Mouse (Mus musculus) stomach, embryonic 15.5 days (tissue): ENCODE measurements around the gene Robo4. TPM values are rescaled to one million over a fixed set of nuclear protein-coding genes. Genes with fewer than 3 reads are reported as not detected.

Experiments
- ATAC-seq: fragments of 200-750 bp; cut with Nextera tagmentation; 2 replicates; pipeline ENCODE4 v1.8.0; 2017; ENCODE audit warnings: low read depth, moderate number of reproducible peaks, moderate TSS enrichment; ENCODE audit not compliant: insufficient read depth, low FRiP score
- H3K27ac ChIP-seq: fragments of 300-500 bp; sonication (generic); 2 replicates; pipeline ENCODE4 v1.5.1; 2015; ENCODE audit warnings: mild to moderate bottlenecking, inconsistent platforms
- H3K27me3 ChIP-seq: fragments of 300-500 bp; sonication (generic); replicated peaks from 2 replicates; pipeline ENCODE4 v1.6.1; 2015; ENCODE audit warnings: inconsistent platforms
- H3K36me3 ChIP-seq: fragments of 300-500 bp; sonication (generic); 2 replicates; pipeline ENCODE4 v1.6.1; 2015; ENCODE audit warnings: inconsistent platforms
- H3K4me1 ChIP-seq: fragments of 300-500 bp; sonication (generic); 2 replicates; pipeline ENCODE4 v1.6.1; 2015; ENCODE audit warnings: inconsistent platforms
- H3K4me2 ChIP-seq: fragments of 300-500 bp; sonication (generic); 2 replicates; pipeline ENCODE4 v1.6.1; 2015; ENCODE audit warnings: mild to moderate bottlenecking, inconsistent platforms
- H3K4me3 ChIP-seq: fragments of 300-500 bp; sonication (generic); replicated peaks from 2 replicates; pipeline ENCODE4 v1.5.1; 2015; ENCODE audit warnings: inconsistent platforms
- H3K9ac ChIP-seq: fragments of 300-500 bp; sonication (generic); 2 replicates; pipeline ENCODE4 v1.6.1; 2015; ENCODE audit warnings: inconsistent platforms
- H3K9me3 ChIP-seq: fragments of 300-500 bp; sonication (generic); 2 replicates; pipeline ENCODE4 v1.6.1; 2016; ENCODE audit warnings: inconsistent platforms
- WGBS: fragments of 180-500 bp; shearing (Covaris S2); methylation state at CpG from one replicate; pipeline ENCODE4 v1.1.7; 2015; 5-methylcytosine and 5-hydroxymethylcytosine counted together
- polyA plus RNA-seq: library from polyadenylated mRNA; unstranded; fragments of >200 nt; fragmentation: Nextera tagmentation; extraction: Ambion mirVana; gene quantifications from 2 replicates; pipeline ENCODE4 v1.2.1, GENCODE M21; 2015

Robo4 gene
- polyA plus RNA-seq, 1 experiment from 2014 or later: 9.9 TPM

GRCm38 (mm10) chr9:37407850-37408502 lies 6.3 kb downstream of the Robo4 start:
- Histone ChIP-seq H3K4me1 (no peaks in the 10 kb centered on the region), H3K27ac (no peak overlapping the region), H3K4me2 (peak overlapping the region; percentile 32; the same call in 1 of the 2 replicates), H3K9ac (no peak overlapping the region), H3K36me3 (no peaks in the 10 kb centered on the region), H3K27me3 (0 out of 2 replicates have a peak, but pooled peaks cover 8% of the 10 kb centered on the region), H3K4me3 (no peak overlapping the region), H3K9me3 (no peaks in the 10 kb centered on the region)
- 20% methylated on average over 19 of the region's 19 CpGs for WGBS
- no peak; the same call in 1 of the 2 replicates for ATAC-seq

GRCm38 (mm10) chr9:37409698-37410445 lies 8.2 kb downstream of the Robo4 start:
- H3K4me3 ChIP-seq: no peak overlapping the region
- no peak for ATAC-seq
- 0 out of 2 replicates have a peak, but pooled peaks cover 8% of the 10 kb centered on the region for H3K27me3 ChIP-seq
- no peak overlapping the region for H3K9ac ChIP-seq
- H3K36me3 ChIP-seq: no peaks in the 10 kb centered on the region
- H3K27ac ChIP-seq: no peak overlapping the region
- no peak overlapping the region for H3K4me2 ChIP-seq
- no peaks in the 10 kb centered on the region for H3K9me3 ChIP-seq
- WGBS: 64% methylated on average over 8 of the region's 8 CpGs
- no peaks in the 10 kb centered on the region for H3K4me1 ChIP-seq

GRCm38 (mm10) chr9:37412989-37413388 lies 11.3 kb downstream of the Robo4 start:
- Histone ChIP-seq H3K9ac (no peak overlapping the region), H3K27ac (no peak overlapping the region), H3K4me3 (no peak overlapping the region), H3K4me2 (no peak overlapping the region), H3K27me3 (0 out of 2 replicates have a peak, but pooled peaks cover under 1% of the 10 kb centered on the region), H3K4me1 (no peaks in the 10 kb centered on the region), H3K36me3 (no peaks in the 10 kb centered on the region), H3K9me3 (no peaks in the 10 kb centered on the region)
- 59% methylated on average over 3 of the region's 3 CpGs for WGBS
- ATAC-seq: no peak

GRCm38 (mm10) chr9:37414666-37415065 lies 13.0 kb downstream of the Robo4 start:
- Histone ChIP-seq H3K4me3 (no peak overlapping the region), H3K4me2 (no peak overlapping the region), H3K27ac (no peak overlapping the region), H3K9me3 (no peaks in the 10 kb centered on the region), H3K27me3 (no peaks in the 10 kb centered on the region), H3K4me1 (no peaks in the 10 kb centered on the region), H3K36me3 (no peaks in the 10 kb centered on the region), H3K9ac (no peak overlapping the region)
- no peak for ATAC-seq
- 65% methylated on average over 3 of the region's 3 CpGs for WGBS

GRCm38 (mm10) chr9:37418791-37419190 lies 17.1 kb downstream of the Robo4 start:
- H3K27me3 ChIP-seq: no peaks in the 10 kb centered on the region; the same call in 1 of the 2 replicates
- H3K4me3 ChIP-seq: no peak overlapping the region
- H3K36me3 ChIP-seq: no peaks in the 10 kb centered on the region
- ATAC-seq: no peak
- 74% methylated on average over 4 of the region's 4 CpGs for WGBS
- no peak overlapping the region for H3K27ac ChIP-seq
- no peak overlapping the region for H3K4me2 ChIP-seq
- H3K9ac ChIP-seq: no peak overlapping the region
- no peaks in the 10 kb centered on the region for H3K9me3 ChIP-seq
- 0 out of 2 replicates have a peak, but pooled peaks cover 5% of the 10 kb centered on the region for H3K4me1 ChIP-seq

- peak overlapping the region; percentile 40; the same call in 1 of the 2 replicates for H3K27ac ChIP-seq
- H3K27me3 ChIP-seq: no peaks in the 10 kb centered on the region; the same call in 1 of the 2 replicates
- H3K4me2 ChIP-seq: peak overlapping the region; percentile 73
- no peaks in the 10 kb centered on the region for H3K36me3 ChIP-seq
- 0 out of 2 replicates have a peak, but pooled peaks cover 5% of the 10 kb centered on the region for H3K4me1 ChIP-seq
- no peaks in the 10 kb centered on the region for H3K9me3 ChIP-seq
- peak overlapping the region; percentile 33 for H3K4me3 ChIP-seq
- no peak overlapping the region for H3K9ac ChIP-seq
- peak; percentile 94 for ATAC-seq
- under 1% methylated on average over 27 of the region's 27 CpGs for WGBS
Observed at GRCm38 (mm10) chr9:37420676-37421075, 19.0 kb downstream of the Robo4 start.

- Histone ChIP-seq H3K9me3 (no peaks in the 10 kb centered on the region), H3K9ac (no peak overlapping the region), H3K27ac (no peak overlapping the region), H3K36me3 (no peaks in the 10 kb centered on the region), H3K27me3 (no peaks in the 10 kb centered on the region; the same call in 1 of the 2 replicates), H3K4me2 (peak overlapping the region; percentile 73), H3K4me3 (peak overlapping the region; percentile 33; the same call in 1 of the 2 replicates), H3K4me1 (0 out of 2 replicates have a peak, but pooled peaks cover 5% of the 10 kb centered on the region)
- ATAC-seq: peak; percentile 27; the same call in 1 of the 2 replicates
- 20% methylated on average over 12 of the region's 12 CpGs for WGBS
Observed at GRCm38 (mm10) chr9:37421239-37421638, 19.5 kb downstream of the Robo4 start.

- 19% methylated on average over 26 of the region's 26 CpGs for WGBS
- H3K27me3 ChIP-seq: peaks cover 74% of the 10 kb centered on the region
Observed at GRCm38 (mm10) chr9:37429326-37429725, 27.6 kb downstream of the Robo4 start.

GRCm38 (mm10) chr9:37430582-37430981 lies 28.9 kb downstream of the Robo4 start:
- Histone ChIP-seq H3K27me3 (peaks cover 85% of the 10 kb centered on the region), H3K27ac (no peak overlapping the region)

More at GRCm38 (mm10) chr9:37429326-37429725, 27.6 kb downstream of the Robo4 start:
- no peak for ATAC-seq
- H3K9ac ChIP-seq: no peak overlapping the region
- no peak overlapping the region for H3K27ac ChIP-seq
- H3K36me3 ChIP-seq: no peaks in the 10 kb centered on the region
- H3K4me2 ChIP-seq: no peak overlapping the region
- H3K4me1 ChIP-seq: peaks cover 11% of the 10 kb centered on the region
- H3K4me3 ChIP-seq: no peak overlapping the region
- no peaks in the 10 kb centered on the region for H3K9me3 ChIP-seq

GRCm38 (mm10) chr9:37432026-37432666 lies 30.4 kb downstream of the Robo4 start:
- Histone ChIP-seq H3K9ac (no peak overlapping the region), H3K4me3 (0 out of 2 replicates have a peak overlapping the region, but pooled peaks have one; percentile 24), H3K36me3 (no peaks in the 10 kb centered on the region), H3K9me3 (no peaks in the 10 kb centered on the region), H3K27me3 (peaks cover 85% of the 10 kb centered on the region), H3K4me2 (peak overlapping the region; percentile 47; the same call in 1 of the 2 replicates), H3K4me1 (peaks cover 11% of the 10 kb centered on the region), H3K27ac (no peak overlapping the region)
- peak; percentile 41; the same call in 1 of the 2 replicates for ATAC-seq
- 3% methylated on average over 16 of the region's 17 CpGs for WGBS

More at GRCm38 (mm10) chr9:37430582-37430981, 28.9 kb downstream of the Robo4 start:
- Histone ChIP-seq H3K9ac (no peak overlapping the region), H3K4me3 (no peak overlapping the region; the same call in 1 of the 2 replicates), H3K36me3 (no peaks in the 10 kb centered on the region), H3K9me3 (no peaks in the 10 kb centered on the region), H3K4me1 (peaks cover 11% of the 10 kb centered on the region), H3K4me2 (peak overlapping the region; percentile 47)
- ATAC-seq: peak; percentile 27; the same call in 1 of the 2 replicates
- 1% methylated on average over 12 of the region's 12 CpGs for WGBS

- H3K9me3 ChIP-seq: no peaks in the 10 kb centered on the region
- no peak for ATAC-seq
- peaks cover 11% of the 10 kb centered on the region for H3K4me1 ChIP-seq
- H3K4me2 ChIP-seq: peak within 1 kb of the TSS; percentile 47
- H3K27me3 ChIP-seq: peaks cover 78% of the 10 kb centered on the region
- no peaks in the 10 kb centered on the region for H3K36me3 ChIP-seq
- H3K4me3 ChIP-seq: peak within 1 kb of the TSS; percentile 24
- H3K9ac ChIP-seq: no peak within 1 kb of the TSS
- WGBS: under 1% methylated on average over 40 of the region's 40 CpGs
- no peak within 1 kb of the TSS for H3K27ac ChIP-seq
Observed at GRCm38 (mm10) chr9:37432720-37433421, 31.2 kb downstream of the Robo4 start, which contains the start of gene Robo3. Gene Robo3 (minus strand): TSS chr9:37433246.
